Mouse (Mus musculus): Measurements from ENCODE around the gene Rgs3.

- TF ChIP-seq CTCF (IDR thresholded peaks at IDR 0.05; ENCODE audit: low read depth) (0 out of 2 replicates have a peak, but pooled peaks have one; percentile 4), EP300 (IDR thresholded peaks at IDR 0.05; ENCODE audit: low read depth) (no peak)
Observed at GRCm38 (mm10) chr4:62607345-62607744, 47.7 kb downstream of the Rgs3 start.
